Mouse (Mus musculus) forebrain, embryonic 12.5 days (tissue): ENCODE measurements around the gene Zfp113. TPM values are rescaled to one million over a fixed set of nuclear protein-coding genes. Genes with fewer than 3 reads are reported as not detected.
"Not testable (repeated sequence)": the region's sequence is repeated elsewhere in the genome, so short reads cannot be mapped to it uniquely, and the experiment has no call there.

Source experiments
- ATAC-seq: fragments of 200-750 bp; cut with Nextera tagmentation; 2 replicates; pipeline ENCODE4 v1.8.0; 2017; ENCODE audit warnings: moderate TSS enrichment; ENCODE audit not compliant: low FRiP score
- H3K27ac ChIP-seq: fragments of 300-500 bp; sonication (generic); 2 replicates; pipeline ENCODE4 v1.5.1; 2016; ENCODE audit warnings: mild to moderate bottlenecking
- H3K27me3 ChIP-seq: fragments of 300-500 bp; sonication (generic); 2 replicates; pipeline ENCODE4 v1.6.1; 2016; ENCODE audit warnings: mild to moderate bottlenecking
- H3K36me3 ChIP-seq: fragments of 300-500 bp; sonication (generic); replicated peaks from 2 replicates; pipeline ENCODE4 v1.6.1; 2016; ENCODE audit warnings: mild to moderate bottlenecking
- H3K4me1 ChIP-seq: fragments of 300-500 bp; sonication (generic); 2 replicates; pipeline ENCODE4 v1.6.1; 2016
- H3K4me2 ChIP-seq: fragments of 300-500 bp; sonication (generic); 2 replicates; pipeline ENCODE4 v1.6.1; 2016; ENCODE audit warnings: mild to moderate bottlenecking, moderate library complexity
- H3K4me3 ChIP-seq: fragments of 300-500 bp; sonication (generic); replicated peaks from 2 replicates; pipeline ENCODE4 v1.5.1; 2016; ENCODE audit warnings: mild to moderate bottlenecking
- H3K9ac ChIP-seq: fragments of 300-500 bp; sonication (generic); 2 replicates; pipeline ENCODE4 v1.6.1; 2016; ENCODE audit warnings: mild to moderate bottlenecking
- H3K9me3 ChIP-seq: fragments of 300-500 bp; sonication (generic); 2 replicates; pipeline ENCODE4 v1.6.1; 2016
- WGBS: fragments of 180-500 bp; shearing (Covaris S2); methylation state at CpG from one replicate; pipeline ENCODE4 v1.1.7; 2016; 5-methylcytosine and 5-hydroxymethylcytosine counted together
- polyA plus RNA-seq: library from polyadenylated mRNA; unstranded; fragments of >200 nt; fragmentation: Nextera tagmentation; extraction: Ambion mirVana; gene quantifications from 2 replicates; pipeline ENCODE4 v1.2.1, GENCODE M21; 2016

Gene Zfp113
- polyA plus RNA-seq, 1 experiment from 2014 or later, result 43.9 TPM

GRCm38 (mm10) chr5:138118041-138118440 is 37.5 kb downstream of the Zfp113 start:
- Histone ChIP-seq H3K4me2 (peak overlapping the region; percentile 70), H3K27me3 (no peaks in the 10 kb centered on the region), H3K4me1 (peaks cover 19% of the 10 kb centered on the region), H3K36me3 (peaks cover 24% of the 10 kb centered on the region), H3K9me3 (no peaks in the 10 kb centered on the region), H3K9ac (peak overlapping the region; percentile 83), H3K4me3 (peak overlapping the region; percentile 57), H3K27ac (0 out of 2 replicates have a peak overlapping the region, but pooled peaks have one; percentile 93)
- 85% methylated on average over 3 of the region's 3 CpGs for WGBS
- ATAC-seq, result no peak

GRCm38 (mm10) chr5:138117199-138118015 is 38.1 kb downstream of the Zfp113 start:
- WGBS, result 11% methylated on average over 16 of the region's 16 CpGs
- no peaks in the 10 kb centered on the region for H3K9me3 ChIP-seq
- H3K36me3 ChIP-seq, result peaks cover 22% of the 10 kb centered on the region
- peak overlapping the region; percentile 83 for H3K9ac ChIP-seq
- peak overlapping the region; percentile 70 for H3K4me2 ChIP-seq
- peaks cover 19% of the 10 kb centered on the region for H3K4me1 ChIP-seq
- peak; percentile 42; the same call in 1 of the 2 replicates for ATAC-seq
- peak overlapping the region; percentile 57 for H3K4me3 ChIP-seq
- no peaks in the 10 kb centered on the region for H3K27me3 ChIP-seq
- H3K27ac ChIP-seq, result peak overlapping the region; percentile 93

- no peaks in the 10 kb centered on the region for H3K27me3 ChIP-seq
- WGBS, result 7% methylated on average over 38 of the region's 38 CpGs
- H3K9me3 ChIP-seq, result no peaks in the 10 kb centered on the region
- H3K4me3 ChIP-seq, result peak within 1 kb of the TSS; percentile 57
- H3K27ac ChIP-seq, result peak within 1 kb of the TSS; percentile 93
- H3K4me1 ChIP-seq, result peaks cover 19% of the 10 kb centered on the region
- H3K4me2 ChIP-seq, result peak within 1 kb of the TSS; percentile 70
- peaks cover 16% of the 10 kb centered on the region for H3K36me3 ChIP-seq
- H3K9ac ChIP-seq, result peak within 1 kb of the TSS; percentile 83
- peak; percentile 96 for ATAC-seq
Observed at GRCm38 (mm10) chr5:138116255-138117198, 39.0 kb downstream of the Zfp113 start, which contains the start of gene Zscan21. TSS of gene Zscan21 (plus strand) at chr5:138116903.

GRCm38 (mm10) chr5:138109847-138110396 is 45.6 kb downstream of the Zfp113 start:
- H3K4me3 ChIP-seq, ATAC-seq: not testable (repeated sequence)

GRCm38 (mm10) chr5:138107130-138107529 is 48.4 kb downstream of the Zfp113 start:
- peaks cover 3% of the 10 kb centered on the region; the same call in 1 of the 2 replicates for H3K4me1 ChIP-seq
- H3K27ac ChIP-seq, result no peak overlapping the region
- no peaks in the 10 kb centered on the region for H3K9me3 ChIP-seq
- H3K9ac ChIP-seq, result no peak overlapping the region
- peaks cover 40% of the 10 kb centered on the region for H3K36me3 ChIP-seq
- H3K4me3 ChIP-seq, result no peak overlapping the region
- ATAC-seq, result no peak
- no peak overlapping the region for H3K4me2 ChIP-seq
- WGBS, result 77% methylated on average over 3 of the region's 3 CpGs
- H3K27me3 ChIP-seq, result no peaks in the 10 kb centered on the region

More at GRCm38 (mm10) chr5:138109847-138110396, 45.6 kb downstream of the Zfp113 start:
- H3K9me3 ChIP-seq, H3K4me2 ChIP-seq, H3K4me1 ChIP-seq, H3K9ac ChIP-seq, H3K27ac ChIP-seq, H3K27me3 ChIP-seq: not testable (repeated sequence)
- H3K36me3 ChIP-seq, result peaks cover 13% of the 10 kb centered on the region; the same call in 1 of the 2 replicates
- WGBS, result 59% methylated on average over 4 of the region's 4 CpGs

- Histone ChIP-seq H3K4me3 (no peak overlapping the region), H3K27me3 (no peaks in the 10 kb centered on the region), H3K27ac (no peak overlapping the region), H3K9me3 (no peaks in the 10 kb centered on the region), H3K9ac (no peak overlapping the region), H3K4me1 (peaks cover 3% of the 10 kb centered on the region; the same call in 1 of the 2 replicates), H3K36me3 (peaks cover 61% of the 10 kb centered on the region), H3K4me2 (no peak overlapping the region)
- 94% methylated on average over 2 of the region's 2 CpGs for whole genome bisulfite sequencing
- no peak for ATAC-seq
Observed at GRCm38 (mm10) chr5:138104976-138105375, 50.6 kb downstream of the Zfp113 start.

GRCm38 (mm10) chr5:138094474-138094873 is 61.1 kb downstream of the Zfp113 start:
- Histone ChIP-seq H3K36me3 (peaks cover 67% of the 10 kb centered on the region), H3K4me1 (peaks cover 3% of the 10 kb centered on the region; the same call in 1 of the 2 replicates), H3K4me2 (no peak overlapping the region), H3K9ac (no peak overlapping the region), H3K9me3 (no peaks in the 10 kb centered on the region), H3K27me3 (no peaks in the 10 kb centered on the region), H3K4me3 (no peak overlapping the region), H3K27ac (no peak overlapping the region)
- no peak for ATAC-seq
- WGBS, result 97% methylated on average over 6 of the region's 6 CpGs

- H3K27me3 ChIP-seq, result no peaks in the 10 kb centered on the region
- H3K4me2 ChIP-seq, result no peak overlapping the region
- no peak overlapping the region for H3K4me3 ChIP-seq
- H3K9me3 ChIP-seq, result no peaks in the 10 kb centered on the region
- 93% methylated on average over 4 of the region's 4 CpGs for WGBS
- ATAC-seq, result no peak
- no peak overlapping the region for H3K27ac ChIP-seq
- peaks cover 64% of the 10 kb centered on the region for H3K36me3 ChIP-seq
- H3K4me1 ChIP-seq, result peaks cover 10% of the 10 kb centered on the region
- H3K9ac ChIP-seq, result no peak overlapping the region
Observed at GRCm38 (mm10) chr5:138092771-138093170, 62.8 kb downstream of the Zfp113 start.

- Histone ChIP-seq H3K4me3 (no peak overlapping the region), H3K4me1 (peaks cover 26% of the 10 kb centered on the region), H3K27me3 (no peaks in the 10 kb centered on the region), H3K27ac (no peak overlapping the region), H3K4me2 (no peak overlapping the region), H3K9ac (no peak overlapping the region), H3K36me3 (peaks cover 47% of the 10 kb centered on the region), H3K9me3 (no peaks in the 10 kb centered on the region)
- ATAC-seq, result no peak
- WGBS, result 90% methylated on average over 5 of the region's 5 CpGs
Observed at GRCm38 (mm10) chr5:138090737-138091136, 64.8 kb downstream of the Zfp113 start.

- Histone ChIP-seq H3K4me1 (peaks cover 26% of the 10 kb centered on the region), H3K9ac (no peak overlapping the region), H3K4me3 (no peak overlapping the region), H3K9me3 (no peaks in the 10 kb centered on the region), H3K27ac (no peak overlapping the region), H3K27me3 (no peaks in the 10 kb centered on the region), H3K36me3 (peaks cover 43% of the 10 kb centered on the region), H3K4me2 (no peak overlapping the region)
- ATAC-seq, result no peak
- 80% methylated on average over 3 of the region's 3 CpGs for WGBS
Observed at GRCm38 (mm10) chr5:138090271-138090670, 65.3 kb downstream of the Zfp113 start.
